Mouse (Mus musculus): ENCODE data around the gene D630039A03Rik. TPM values are rescaled to one million over a fixed set of nuclear protein-coding genes. Genes with fewer than 3 reads are reported as not detected.

D630039A03Rik gene
- total RNA-seq, 2 experiments from 2014 or later = not detected

Other genes starting within 250 kb of the D630039A03Rik start
- 10 to 100 TPM; 53.8 to 60.0 TPM for gene Akap2, start 198.6 kb downstream of the D630039A03Rik start, total RNA-seq (2021)
- 100 to 1,000 TPM; 171 to 179 TPM for gene Txn1, start 40.1 kb upstream of the D630039A03Rik start, total RNA-seq (2021)
- gene Txndc8, start 92.8 kb upstream of the D630039A03Rik start, total RNA-seq (2021) = not detected

Measured in gastrocnemius, postnatal 4 days (tissue).